Mouse (Mus musculus) C2C12 (cell line): ENCODE data around the gene Amacr.

ENCODE experiments used
- CEBPB ChIP-seq: IDR thresholded peaks from one replicate; pipeline ENCODE4 v1.6.1; 2011; ENCODE audit warnings: low read depth, mild to moderate bottlenecking, control low read depth, moderate library complexity
- CTCF ChIP-seq: IDR thresholded peaks from one replicate; pipeline ENCODE4 v1.5.1; 2011; ENCODE audit not compliant: control insufficient read depth, insufficient read depth, insufficient read length
- MAX ChIP-seq: IDR thresholded peaks from one replicate; pipeline ENCODE4 v1.6.1; 2011; ENCODE audit warnings: mild to moderate bottlenecking, control low read depth
- MYOD1 ChIP-seq: IDR thresholded peaks from one replicate; pipeline ENCODE4 v1.6.1; 2011; ENCODE audit warnings: low read depth; ENCODE audit not compliant: control insufficient read depth, insufficient read length
- MYOG ChIP-seq: IDR thresholded peaks from one replicate; pipeline ENCODE4 v1.6.1; 2011; ENCODE audit not compliant: control insufficient read depth, insufficient read length; ENCODE audit errors: extremely low read depth
- USF1 ChIP-seq: IDR thresholded peaks from one replicate; pipeline ENCODE4 v1.6.1; 2011; ENCODE audit warnings: low read depth, mild to moderate bottlenecking, control low read depth, moderate library complexity

DNA sequence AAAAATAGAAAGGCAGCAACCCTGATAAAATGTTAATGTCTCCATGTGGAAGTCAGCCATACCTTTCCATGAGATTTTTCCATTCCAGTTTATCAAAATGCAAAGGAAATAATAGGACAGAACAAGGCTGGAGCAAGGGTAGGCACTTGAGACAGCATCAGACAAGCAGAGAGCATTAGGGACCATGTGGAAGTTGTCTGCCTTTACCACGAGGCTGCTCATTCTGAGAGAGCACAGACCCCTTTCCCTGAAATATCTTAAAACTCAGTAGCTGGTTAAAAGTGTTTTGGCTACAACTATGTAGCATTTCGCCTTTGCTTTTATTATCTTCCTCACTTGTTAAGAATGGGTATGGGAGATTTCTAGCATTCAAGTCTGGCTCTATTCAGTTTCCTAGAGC, 844 bp upstream of the Amacr start:
- TF ChIP-seq MAX (no peak), CTCF (no peak), USF1 (no peak), MYOD1 (no peak), MYOG (no peak), CEBPB (no peak)
